Mouse (Mus musculus): ENCODE results near the gene Man2a2.

Gene Man2a2

DNA sequence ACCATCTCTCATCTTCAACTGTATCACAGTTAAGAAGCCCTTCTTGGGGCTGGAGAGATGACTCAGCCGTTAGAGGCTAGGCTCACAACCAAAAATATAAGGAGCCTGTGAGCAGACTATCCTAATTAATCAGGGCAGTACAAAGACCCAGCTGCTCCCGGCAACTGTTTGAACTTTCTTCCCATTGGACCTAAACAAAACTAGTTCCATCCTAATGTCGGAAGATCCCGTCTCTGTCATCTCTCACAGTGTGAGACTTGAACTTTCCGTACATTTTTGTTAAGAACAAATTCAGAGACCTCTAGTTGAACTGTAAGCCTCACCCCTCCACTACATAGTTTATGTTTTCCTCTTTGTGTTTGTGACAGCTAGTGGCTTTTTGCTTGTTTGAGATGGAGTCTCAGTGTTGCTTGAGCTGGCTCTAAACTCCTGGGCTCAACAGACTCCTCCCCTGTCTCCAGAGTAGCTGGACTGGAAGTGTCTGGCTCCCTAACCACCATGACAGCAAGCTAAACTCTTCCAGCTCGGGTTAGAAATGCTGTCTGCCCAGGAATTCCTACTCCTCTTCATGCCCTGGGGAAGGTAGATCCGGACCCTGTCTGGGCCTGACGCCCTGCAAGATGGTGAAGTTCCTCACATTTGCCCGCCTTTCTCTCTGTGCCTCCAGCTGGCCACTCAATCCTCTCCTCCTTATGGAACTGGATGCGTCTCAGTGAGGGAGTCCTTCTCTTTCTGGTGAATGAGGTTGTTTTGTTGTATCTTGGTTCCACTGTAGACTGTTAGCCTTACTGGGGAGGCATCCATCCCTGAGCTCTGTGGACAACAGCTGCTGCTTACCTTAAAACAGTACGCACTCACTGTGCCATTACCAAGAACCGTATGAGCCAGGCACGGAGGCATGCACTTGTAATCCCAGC, 23.2 kb downstream of the Man2a2 start:
- in situ Hi-C loops (cut with MboI; ENCODE audit: unreplicated experiment in 2 of 2), result no loop called here

GRCm38 (mm10) chr7:80346830-80347229, 24.3 kb downstream of the Man2a2 start:
- in situ Hi-C loops (cut with MboI; ENCODE audit: unreplicated experiment in 2 of 2), result no loop called here

- in situ Hi-C loops (cut with MboI; ENCODE audit: unreplicated experiment in 2 of 2), result no loop called here
These were observed 25.0 kb downstream of the Man2a2 start for GRCm38 (mm10) chr7:80346173-80346572.

DNA sequence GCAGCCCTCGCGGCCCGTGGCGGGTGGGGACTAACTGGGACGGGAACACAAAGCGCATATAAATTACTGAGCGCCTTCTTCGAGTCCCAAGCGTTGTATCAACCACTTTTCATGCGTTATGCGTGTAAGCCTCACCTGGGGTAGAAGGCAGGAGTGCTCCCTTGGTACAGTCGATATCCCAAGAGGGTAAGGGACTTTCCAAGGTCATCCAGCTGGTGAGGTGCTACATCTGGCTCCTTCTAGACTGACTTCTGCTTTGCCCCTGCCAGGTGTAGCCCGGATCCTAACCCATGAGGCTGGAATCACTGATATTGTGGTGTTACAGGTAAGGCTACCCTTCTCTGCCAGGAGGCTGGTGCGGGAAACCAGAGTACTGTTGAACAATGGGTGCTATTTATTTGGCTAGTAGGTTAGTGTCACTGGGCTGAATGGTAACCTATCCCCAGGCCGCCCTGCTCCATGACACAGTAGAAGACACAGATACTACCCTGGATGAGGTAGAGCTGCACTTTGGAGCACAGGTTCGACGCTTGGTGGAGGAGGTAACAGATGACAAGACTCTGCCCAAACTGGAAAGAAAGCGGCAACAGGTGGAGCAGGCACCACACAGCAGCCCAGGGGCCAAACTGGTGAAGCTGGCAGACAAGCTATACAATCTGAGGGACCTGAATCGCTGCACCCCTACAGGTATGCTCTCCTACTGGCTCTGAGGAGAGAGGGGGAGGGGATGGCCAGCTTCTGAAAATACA, 27.7 kb downstream of the Man2a2 start:
- in situ Hi-C loops (cut with MboI; ENCODE audit: unreplicated experiment in 2 of 2), result loop anchor here (5.0 kb wide), 1 partner anchor 34 kb away; no protein-coding TSS in a partner anchor

DNA sequence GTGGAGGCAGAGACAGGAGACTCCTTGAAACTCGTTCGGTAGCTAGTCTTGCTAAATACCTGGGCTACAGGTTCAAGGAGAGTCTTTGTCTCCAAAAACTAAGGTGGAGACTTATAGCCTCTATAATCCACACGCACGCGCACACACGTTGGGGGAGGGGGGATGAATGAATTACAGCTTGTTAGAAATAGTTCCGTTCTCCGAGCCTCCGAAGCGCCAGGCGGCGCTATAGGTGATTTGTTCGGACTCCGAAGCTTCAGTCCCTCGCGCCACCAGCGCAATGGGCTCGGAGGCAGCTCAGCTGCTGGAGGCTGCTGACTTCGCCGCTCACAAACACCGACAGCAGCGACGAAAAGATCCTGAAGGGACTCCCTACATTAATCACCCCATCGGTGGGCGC, 28.3 kb downstream of the Man2a2 start, which contains the start of gene Hddc3:
Gene Hddc3, plus strand, starts transcription at position 247 of the 400 bp plus-strand sequence.
- in situ Hi-C loops (cut with MboI; ENCODE audit: unreplicated experiment in 2 of 2), result loop anchor here (5.0 kb wide), 1 partner anchor 34 kb away; no protein-coding TSS in a partner anchor

DNA sequence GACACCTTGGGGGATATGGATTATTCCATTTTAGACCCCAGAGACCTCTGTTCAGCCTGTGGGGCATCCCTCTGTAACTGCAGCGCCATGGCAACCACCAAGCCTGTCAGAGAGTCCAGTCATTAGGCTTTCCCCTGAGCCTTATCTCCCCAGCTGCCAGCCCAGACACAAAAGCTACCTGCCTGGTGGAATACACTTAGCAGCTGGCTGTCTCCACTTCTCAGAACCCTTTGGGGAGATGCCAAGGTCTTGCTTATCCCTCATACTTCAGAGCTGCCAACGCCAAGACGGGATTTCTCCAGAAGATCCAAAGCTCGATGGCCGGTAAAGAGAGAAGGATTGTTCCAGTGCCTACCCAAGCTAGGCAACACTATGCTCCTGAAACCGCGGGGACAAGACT, 29.4 kb downstream of the Man2a2 start:
- in situ Hi-C loops (cut with MboI; ENCODE audit: unreplicated experiment in 2 of 2), result loop anchor here (5.0 kb wide), 1 partner anchor 36 kb away; no protein-coding TSS in a partner anchor

GRCm38 (mm10) chr7:80340793-80341192, 30.4 kb downstream of the Man2a2 start, which contains the start of gene Unc45a:
TSS of gene Unc45a (minus strand) at chr7:80341005.
- in situ Hi-C loops (cut with MboI; ENCODE audit: unreplicated experiment in 2 of 2), result loop anchor here (5.0 kb wide), 1 partner anchor 37 kb away; no protein-coding TSS in a partner anchor

DNA sequence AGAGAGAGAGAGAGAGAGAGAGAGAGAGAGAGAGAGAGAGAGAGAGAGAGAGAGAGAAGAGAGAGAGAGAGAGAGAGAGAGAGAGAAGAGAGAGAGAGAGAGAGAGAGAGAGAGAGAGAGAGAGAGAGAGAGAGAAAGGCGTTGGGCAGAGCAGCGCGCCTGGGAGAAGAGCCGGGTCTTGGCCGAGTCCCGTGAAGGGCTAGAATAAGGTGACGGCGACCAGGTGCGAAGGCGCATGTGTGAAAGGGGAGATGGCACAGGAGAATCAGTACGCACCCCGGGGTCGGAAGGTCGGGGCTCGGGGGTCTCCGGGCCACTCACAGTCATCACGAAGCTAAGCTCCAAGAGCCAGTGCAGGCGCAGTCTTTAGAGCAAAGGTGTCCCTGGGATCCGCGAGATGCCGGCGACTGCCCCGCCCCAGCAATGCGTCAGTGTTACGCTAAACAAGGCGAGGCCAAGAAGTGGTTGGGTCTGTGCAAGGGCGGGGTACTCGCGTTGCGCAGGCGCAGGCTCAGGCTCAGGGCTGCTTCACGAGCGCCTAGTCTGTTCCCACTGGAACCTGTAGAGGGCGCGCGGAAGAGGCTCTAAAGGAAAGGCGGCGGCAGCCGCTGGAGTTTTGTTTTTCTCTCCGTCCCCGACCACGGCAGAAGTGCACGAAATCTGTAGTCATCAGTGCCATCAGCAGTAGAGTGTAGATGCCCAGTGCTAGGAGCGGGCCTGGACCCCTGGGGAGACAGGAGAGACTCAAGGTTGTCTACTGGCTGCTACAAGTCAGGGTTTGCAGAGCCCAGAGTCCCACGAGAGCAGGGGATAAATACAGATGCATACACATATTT, 31.2 kb downstream of the Man2a2 start:
- in situ Hi-C loops (cut with MboI; ENCODE audit: unreplicated experiment in 2 of 2), result loop anchor here (5.0 kb wide), 1 partner anchor 37 kb away; no protein-coding TSS in a partner anchor

GRCm38 (mm10) chr7:80339371-80339770, 31.8 kb downstream of the Man2a2 start:
- in situ Hi-C loops (cut with MboI; ENCODE audit: unreplicated experiment in 2 of 2), result no loop called here

DNA sequence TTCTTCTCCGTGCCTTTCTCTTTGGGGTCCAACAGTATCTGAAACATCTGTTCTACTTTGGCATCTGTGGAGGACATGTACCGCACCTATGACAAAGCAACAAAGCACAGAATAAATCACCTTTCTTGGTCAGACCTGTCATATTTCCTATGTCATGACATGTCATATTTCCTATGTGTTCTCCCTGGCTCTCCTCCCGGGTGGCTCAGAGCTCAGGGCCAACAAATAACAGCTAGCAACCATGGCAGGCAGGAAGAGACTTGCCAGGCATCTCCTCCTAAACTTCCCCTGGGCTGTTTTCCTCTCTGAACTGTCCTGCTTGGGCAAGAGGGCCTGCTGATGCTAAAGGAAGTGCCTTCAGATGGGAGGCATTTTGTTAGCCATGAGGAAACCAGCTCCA, 34.2 kb downstream of the Man2a2 start:
- in situ Hi-C loops (cut with MboI; ENCODE audit: unreplicated experiment in 2 of 2), result no loop called here

DNA sequence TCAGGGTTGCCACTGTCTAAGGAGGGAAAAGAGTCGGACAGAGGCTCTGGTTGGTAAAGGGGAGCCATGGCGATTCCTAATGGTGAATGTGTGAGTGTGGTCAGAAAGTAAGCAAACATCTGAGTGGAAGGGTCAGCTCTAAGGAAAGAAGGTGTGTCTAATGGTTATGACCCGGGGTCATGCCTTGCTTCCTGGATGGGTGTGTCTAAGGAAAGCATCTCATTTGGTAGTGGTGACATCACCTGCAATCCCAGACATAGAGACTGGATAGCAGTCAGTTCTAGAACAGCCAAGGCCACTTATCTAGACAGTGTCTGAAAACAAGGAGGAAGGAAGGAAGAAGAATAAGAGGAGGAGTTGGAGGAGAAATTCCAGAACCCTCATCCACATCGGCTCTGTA, 36.3 kb downstream of the Man2a2 start:
- in situ Hi-C loops (cut with MboI; ENCODE audit: unreplicated experiment in 2 of 2), result no loop called here

DNA sequence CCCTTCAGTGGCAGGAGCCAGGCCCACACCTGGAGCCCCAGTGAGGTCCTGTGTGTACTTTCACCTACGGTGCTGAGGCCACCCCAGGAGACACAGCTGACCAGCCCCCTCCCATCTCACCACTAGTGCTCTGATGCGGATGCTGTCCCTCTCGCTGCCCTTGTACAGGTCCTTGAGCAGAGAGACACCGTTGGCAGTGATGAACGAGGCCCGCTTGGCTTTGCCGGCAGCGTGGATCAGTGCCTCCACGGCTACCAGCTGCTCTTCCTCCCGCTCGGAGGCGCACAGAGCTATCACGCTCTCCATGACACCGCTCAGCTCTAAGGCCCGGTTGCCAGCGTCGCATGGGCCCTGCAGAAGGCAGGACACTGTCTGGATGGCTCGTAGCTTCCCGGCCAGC, 39.7 kb downstream of the Man2a2 start:
- in situ Hi-C loops (cut with MboI; ENCODE audit: unreplicated experiment in 2 of 2), result no loop called here

DNA sequence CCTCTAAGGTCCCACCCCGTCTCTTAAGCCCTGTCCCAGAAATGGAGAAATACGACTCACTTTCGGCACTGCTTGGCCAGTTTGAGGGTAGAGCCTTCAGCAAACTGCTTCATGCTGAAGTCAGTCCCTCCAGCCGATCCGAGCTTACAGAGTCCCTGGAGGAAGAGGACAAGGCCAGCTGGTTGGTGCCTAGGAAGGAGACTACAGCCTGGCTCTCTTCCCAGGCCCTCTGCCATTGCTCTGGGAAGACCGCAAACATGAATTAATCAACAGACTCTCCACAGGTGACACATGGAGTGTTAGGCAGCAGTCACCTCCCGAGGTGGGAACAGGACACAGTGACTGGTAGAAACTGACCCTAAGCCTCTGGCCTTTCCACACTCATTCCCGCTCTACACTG, 40.9 kb downstream of the Man2a2 start:
- in situ Hi-C loops (cut with MboI; ENCODE audit: unreplicated experiment in 2 of 2), result no loop called here

GRCm38 (mm10) chr7:80326076-80326475, 45.1 kb downstream of the Man2a2 start:
- in situ Hi-C loops (cut with MboI; ENCODE audit: unreplicated experiment in 2 of 2), result no loop called here

- in situ Hi-C loops (cut with MboI; ENCODE audit: unreplicated experiment in 2 of 2), result no loop called here
These were observed 45.8 kb downstream of the Man2a2 start for GRCm38 (mm10) chr7:80325292-80325868.

GRCm38 (mm10) chr7:80324816-80325119, 46.4 kb downstream of the Man2a2 start:
- in situ Hi-C loops (cut with MboI; ENCODE audit: unreplicated experiment in 2 of 2), result loop anchor here in 1 of 2 experiments (25.0 kb wide), 1 partner anchor 537 kb away; the partner anchor contains the start of gene Mesp1

DNA sequence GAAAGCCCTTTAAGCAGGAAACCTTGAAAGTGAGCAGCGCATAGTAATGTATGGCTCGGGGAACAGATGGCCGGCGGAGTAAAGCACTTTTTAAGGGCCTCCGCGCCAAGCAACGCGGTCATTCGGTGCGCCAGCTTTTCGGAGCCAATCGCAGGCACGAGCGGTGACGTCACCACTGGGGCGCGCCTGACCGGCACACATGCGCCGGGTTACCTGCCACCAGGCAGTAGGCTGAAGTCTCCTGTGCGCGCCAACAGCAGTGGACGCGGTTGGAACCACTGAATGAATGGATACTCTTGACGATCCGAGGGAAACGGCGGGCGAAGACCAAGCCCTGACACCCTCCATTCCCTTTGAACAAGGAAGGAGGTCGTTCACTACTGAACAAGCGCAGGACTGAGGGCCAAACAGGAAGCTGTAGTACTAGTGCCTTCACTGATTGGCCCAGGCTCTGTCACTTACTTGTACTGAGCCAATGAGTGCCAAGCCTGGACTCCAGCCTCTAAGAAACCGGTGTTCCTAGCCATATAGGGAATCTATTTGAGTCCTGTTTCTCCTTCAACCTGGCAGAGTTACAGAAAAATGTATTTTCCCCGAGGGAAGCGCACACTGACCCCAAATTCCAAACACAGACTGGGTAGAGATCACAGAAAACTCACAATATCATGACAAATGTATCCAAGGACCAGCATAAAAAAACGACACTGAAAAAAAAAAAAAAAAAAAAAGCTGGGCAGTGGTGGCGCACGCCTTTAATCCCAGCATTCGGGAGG, 46.9 kb downstream of the Man2a2 start, which contains the start of gene Rccd1:
Gene Rccd1, minus strand, starts transcription at position 412 of the 773 bp plus-strand sequence.
- in situ Hi-C loops (cut with MboI; ENCODE audit: unreplicated experiment in 2 of 2), result loop anchor here in 1 of 2 experiments (25.0 kb wide), 1 partner anchor 537 kb away; the partner anchor contains the start of gene Mesp1

DNA sequence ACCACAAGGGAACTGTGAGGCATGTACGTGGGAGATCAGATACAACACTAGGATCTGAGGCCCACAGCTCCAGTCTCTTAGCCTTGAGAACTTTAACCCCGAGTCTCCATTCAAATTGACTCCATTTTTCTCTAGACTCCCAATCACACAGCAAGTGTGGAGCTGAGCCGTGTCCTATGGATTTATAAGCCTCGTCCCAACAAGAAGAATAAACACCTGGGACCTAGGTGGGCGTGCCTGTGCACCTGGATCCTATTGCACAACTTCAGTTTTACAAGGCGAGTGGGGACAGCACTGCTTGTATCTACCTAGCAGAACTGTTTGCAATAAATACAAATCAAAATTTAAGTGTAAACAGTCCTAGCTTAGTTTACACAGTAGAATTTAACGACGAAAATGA, 47.8 kb downstream of the Man2a2 start:
- in situ Hi-C loops (cut with MboI; ENCODE audit: unreplicated experiment in 2 of 2), result loop anchor here in 1 of 2 experiments (25.0 kb wide), 1 partner anchor 536 kb away; the partner anchor contains the start of gene Mesp1
